Mouse (Mus musculus) heart, embryonic 14.5 days (tissue): ENCODE results near the gene Rab25. TPM values are rescaled to one million over a fixed set of nuclear protein-coding genes. Genes with fewer than 3 reads are reported as not detected.

Source experiments
- ATAC-seq: fragments of 200-750 bp; cut with Nextera tagmentation; 2 replicates; pipeline ENCODE4 v1.8.0; 2017; ENCODE audit warnings: low read depth, moderate TSS enrichment; ENCODE audit not compliant: insufficient number of reproducible peaks, insufficient read depth, low FRiP score
- H3K27ac ChIP-seq, 2 experiments: fragments of 200-500 bp in 1 of 2; fragments of 300-500 bp in 1 of 2; sonication (generic) in 1 of 2; replicated peaks in 1 of 2; 2 replicates each; pipeline ENCODE4 v1.5.1; 2012 to 2014; ENCODE audit warnings: low read depth in 2 of 2, low read length in 2 of 2, control low read depth in 1 of 2, mild to moderate bottlenecking in 1 of 2, mixed read lengths in 1 of 2; ENCODE audit not compliant: control insufficient read depth in 1 of 2, insufficient read depth in 1 of 2
- H3K27me3 ChIP-seq: fragments of 300-500 bp; sonication (generic); 2 replicates; pipeline ENCODE4 v1.6.1; 2014; ENCODE audit warnings: mild to moderate bottlenecking, low read length, control low read depth; ENCODE audit not compliant: control insufficient read depth, insufficient read depth
- H3K36me3 ChIP-seq: fragments of 300-500 bp; sonication (generic); 2 replicates; pipeline ENCODE4 v1.6.1; 2014; ENCODE audit warnings: mild to moderate bottlenecking, control low read depth, low read length, mixed read lengths; ENCODE audit not compliant: control insufficient read depth, insufficient read depth
- H3K4me1 ChIP-seq, 2 experiments: fragments of 200-500 bp in 1 of 2; fragments of 300-500 bp in 1 of 2; sonication (generic) in 1 of 2; 2 replicates each; pipeline ENCODE4 v1.6.1; 2012 to 2014; ENCODE audit warnings: low read length in 2 of 2, control low read depth in 1 of 2, mixed read lengths in 1 of 2; ENCODE audit not compliant: control insufficient read depth in 2 of 2, insufficient read depth in 2 of 2
- H3K4me2 ChIP-seq: fragments of 300-500 bp; sonication (generic); 2 replicates; pipeline ENCODE4 v1.6.1; 2014; ENCODE audit warnings: mild to moderate bottlenecking, low read length
- H3K4me3 ChIP-seq, 2 experiments: fragments of 200-500 bp in 1 of 2; fragments of 300-500 bp in 1 of 2; sonication (generic) in 1 of 2; 2 replicates each; pipeline ENCODE4 v1.5.1; 2012 to 2014; ENCODE audit warnings: low read length in 2 of 2, mild to moderate bottlenecking in 2 of 2, control low read depth in 1 of 2, low read depth in 1 of 2, moderate library complexity in 1 of 2; ENCODE audit not compliant: control insufficient read depth in 1 of 2, insufficient read depth in 1 of 2
- H3K9ac ChIP-seq: fragments of 300-500 bp; sonication (generic); 2 replicates; pipeline ENCODE4 v1.6.1; 2014; ENCODE audit warnings: mild to moderate bottlenecking, low read length
- H3K9me3 ChIP-seq: fragments of 300-500 bp; sonication (generic); 2 replicates; pipeline ENCODE4 v1.6.1; 2016; ENCODE audit warnings: low read length, control low read depth; ENCODE audit not compliant: control insufficient read depth
- WGBS: fragments of 180-500 bp; shearing (Covaris S2); extraction: QIAGEN DNeasy Blood & Tissue Kit; methylation state at CpG from one replicate; pipeline ENCODE4 v1.1.7; 2014; 5-methylcytosine and 5-hydroxymethylcytosine counted together
- polyA plus RNA-seq: library from polyadenylated mRNA; unstranded; fragments of >200 nt; fragmentation: Nextera tagmentation; extraction: Ambion mirVana; gene quantifications from 2 replicates; pipeline ENCODE4 v1.2.1, GENCODE M21; 2014

The Rab25 gene
- polyA plus RNA-seq, 1 experiment from 2014 or later = 0.30 TPM

- Histone ChIP-seq H3K9ac (no peak overlapping the region), H3K4me2 (no peak overlapping the region), H3K4me1 (peaks cover 0 to 1% of the 10 kb centered on the region in 2 experiments; a peak in 1 of 4 replicates), H3K36me3 (peaks cover 5% of the 10 kb centered on the region; the same call in 1 of the 2 replicates), H3K27ac (no peak overlapping the region), H3K27me3 (no peaks in the 10 kb centered on the region), H3K9me3 (no peaks in the 10 kb centered on the region), H3K4me3 (no peak overlapping the region)
- no peak for ATAC-seq
- WGBS = 63% methylated on average over 20 of the region's 20 CpGs
These were observed 3.0 kb downstream of the Rab25 start for GRCm38 (mm10) chr3:88544955-88545591.

DNA sequence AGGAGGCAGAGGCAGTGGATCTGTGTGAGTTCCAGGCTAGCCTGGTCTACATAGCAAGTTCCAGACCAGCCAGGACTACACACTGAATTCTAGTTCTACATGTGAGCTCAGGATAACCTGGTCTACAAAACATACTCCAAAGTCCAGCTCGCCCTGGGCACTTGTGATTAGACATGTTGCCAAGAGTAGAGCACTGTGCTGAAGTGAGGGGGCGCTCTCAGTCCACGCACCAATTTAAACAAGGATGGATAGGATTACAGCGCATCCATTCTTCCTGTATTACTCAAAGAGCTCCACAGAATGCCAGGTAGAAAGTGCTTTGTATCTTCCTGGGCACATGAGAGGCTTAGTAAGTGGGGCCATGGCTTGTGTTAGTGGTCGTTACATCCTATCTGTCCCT is 3.6 kb downstream of the Rab25 start:
- Histone ChIP-seq H3K27me3 (no peaks in the 10 kb centered on the region), H3K4me1 (peaks cover 0 to 5% of the 10 kb centered on the region in 2 experiments; a peak in 3 of 4 replicates), H3K27ac (no peak overlapping the region), H3K9ac (no peak overlapping the region), H3K9me3 (no peaks in the 10 kb centered on the region), H3K36me3 (peaks cover 9% of the 10 kb centered on the region; the same call in 1 of the 2 replicates), H3K4me2 (no peak overlapping the region), H3K4me3 (no peak overlapping the region)
- 38% methylated on average over 5 of the region's 5 CpGs for WGBS
- no peak for ATAC-seq

DNA sequence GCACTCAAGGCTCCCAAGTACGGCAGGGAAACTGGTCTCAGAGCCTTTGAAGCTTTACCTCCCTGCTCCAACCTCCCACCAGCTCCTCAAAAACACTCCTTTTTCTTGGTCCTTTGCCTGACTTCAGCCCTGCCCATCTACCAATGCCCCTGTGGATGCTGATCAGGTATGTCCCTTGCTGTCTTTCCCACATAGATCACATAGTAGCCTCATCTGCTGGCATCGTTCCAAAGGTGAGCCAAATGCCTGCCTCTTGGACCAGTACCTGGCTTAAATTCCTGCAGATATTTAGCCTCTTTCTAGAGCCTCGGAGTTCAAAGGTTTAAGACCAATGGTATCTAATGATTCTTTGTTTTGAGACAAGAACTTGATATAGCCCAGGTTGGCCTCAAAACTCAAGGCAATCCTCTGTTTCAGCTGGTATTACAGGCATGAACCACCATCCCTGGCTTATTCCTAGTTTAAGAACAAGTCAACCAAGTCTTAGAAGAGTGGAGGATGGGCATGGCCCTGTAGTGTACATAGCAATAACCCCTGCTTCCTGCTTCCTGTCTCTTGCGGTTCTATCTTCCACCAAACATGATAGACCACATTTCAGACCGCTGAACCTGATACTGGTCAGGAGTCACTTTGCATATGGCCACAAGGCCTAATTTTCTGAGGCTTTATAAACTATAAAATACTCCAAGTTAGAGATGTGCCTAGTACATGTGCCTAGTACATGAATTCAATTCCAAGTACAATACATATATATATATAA is 4.3 kb downstream of the Rab25 start:
- no peak overlapping the region for H3K27ac ChIP-seq
- peaks cover 10% of the 10 kb centered on the region for H3K36me3 ChIP-seq
- H3K27me3 ChIP-seq = no peaks in the 10 kb centered on the region
- no peak overlapping the region for H3K4me3 ChIP-seq
- no peak for ATAC-seq
- WGBS = 61% methylated on average over 5 of the region's 5 CpGs
- H3K9me3 ChIP-seq = no peaks in the 10 kb centered on the region
- H3K9ac ChIP-seq = no peak overlapping the region
- no peak overlapping the region for H3K4me2 ChIP-seq
- H3K4me1 ChIP-seq = peaks cover 0 to 9% of the 10 kb centered on the region in 2 experiments; a peak in 3 of 4 replicates

DNA sequence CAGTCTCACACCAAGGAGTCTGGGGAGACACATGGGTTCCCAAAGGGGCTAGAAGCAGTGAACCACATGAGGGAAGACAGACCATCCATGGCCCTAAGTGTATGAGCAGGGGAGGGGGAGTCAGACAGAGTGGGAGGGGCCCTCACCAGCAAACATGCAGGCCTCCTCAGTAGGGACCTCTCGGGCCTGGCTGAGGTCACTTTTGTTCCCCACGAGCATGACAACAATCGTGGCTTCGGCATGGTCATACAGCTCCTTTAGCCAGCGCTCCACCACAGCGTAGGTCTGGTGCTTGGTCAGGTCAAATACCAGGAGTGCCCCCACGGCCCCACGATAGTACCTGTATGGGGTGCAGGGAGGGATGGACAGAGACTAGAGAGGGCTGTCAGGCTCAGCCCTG is 4.9 kb downstream of the Rab25 start:
- peaks cover 17% of the 10 kb centered on the region for H3K36me3 ChIP-seq
- H3K9me3 ChIP-seq = no peaks in the 10 kb centered on the region
- no peak for ATAC-seq
- peaks cover 0 to 15% of the 10 kb centered on the region in 2 experiments; a peak in 3 of 4 replicates for H3K4me1 ChIP-seq
- H3K27ac ChIP-seq = no peak overlapping the region
- 82% methylated on average over 6 of the region's 8 CpGs for WGBS
- H3K9ac ChIP-seq = no peak overlapping the region
- no peak overlapping the region for H3K4me3 ChIP-seq
- no peak overlapping the region for H3K4me2 ChIP-seq
- no peaks in the 10 kb centered on the region for H3K27me3 ChIP-seq

- Histone ChIP-seq H3K4me1 (peaks cover 0 to 21% of the 10 kb centered on the region in 2 experiments; a peak in 3 of 4 replicates), H3K36me3 (peaks cover 24% of the 10 kb centered on the region), H3K27ac (no peak overlapping the region), H3K9ac (no peak overlapping the region), H3K4me3 (no peak overlapping the region), H3K27me3 (no peaks in the 10 kb centered on the region), H3K9me3 (no peaks in the 10 kb centered on the region), H3K4me2 (no peak overlapping the region)
- no peak for ATAC-seq
- 67% methylated on average over 4 of the region's 4 CpGs for WGBS
These were observed 5.6 kb downstream of the Rab25 start for GRCm38 (mm10) chr3:88542486-88542885.

DNA sequence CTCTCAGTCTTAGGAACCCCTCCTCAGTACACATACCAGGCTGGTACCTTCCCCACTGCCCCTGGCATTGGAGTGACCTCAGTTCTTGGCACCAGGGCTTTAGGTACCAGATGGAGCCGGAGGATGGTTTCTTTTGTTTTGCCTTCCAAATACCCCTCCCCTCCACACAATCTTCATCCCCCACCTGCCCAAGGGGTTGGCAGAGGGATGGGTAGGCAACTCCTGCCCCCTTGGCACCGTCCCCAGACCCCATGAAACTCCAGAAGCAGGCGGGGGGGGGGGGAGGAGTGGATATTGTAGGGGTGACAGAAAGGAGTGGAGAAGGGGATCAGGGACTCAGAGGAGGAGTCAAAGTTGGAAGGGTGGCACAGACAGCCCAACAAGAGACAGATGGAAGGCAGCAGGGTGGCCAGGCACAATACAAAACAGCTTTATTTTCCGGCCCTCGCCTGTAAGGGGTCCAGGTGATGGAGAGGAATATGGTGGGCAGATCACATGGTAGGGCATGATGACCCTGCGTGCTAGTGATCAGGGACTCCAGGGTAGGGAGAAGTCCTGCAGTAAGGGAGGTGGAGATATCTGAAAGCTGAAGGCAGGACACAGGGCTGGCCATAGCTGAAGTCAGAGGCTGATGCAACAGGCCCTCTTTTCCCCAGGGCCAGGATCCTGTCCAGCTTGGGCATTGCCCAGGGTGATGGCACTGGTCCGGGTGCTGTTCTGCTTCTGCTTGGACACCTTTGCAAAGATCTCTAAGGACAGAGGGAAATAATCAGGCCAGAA is 6.3 kb downstream of the Rab25 start:
- Histone ChIP-seq H3K4me2 (no peak overlapping the region), H3K27me3 (no peaks in the 10 kb centered on the region), H3K4me1 (peaks cover 3 to 25% of the 10 kb centered on the region in 2 experiments), H3K9me3 (no peaks in the 10 kb centered on the region), H3K9ac (no peak overlapping the region), H3K27ac (no peak overlapping the region), H3K4me3 (no peak overlapping the region), H3K36me3 (peaks cover 30% of the 10 kb centered on the region)
- ATAC-seq = no peak
- WGBS = 67% methylated on average over 6 of the region's 7 CpGs

DNA sequence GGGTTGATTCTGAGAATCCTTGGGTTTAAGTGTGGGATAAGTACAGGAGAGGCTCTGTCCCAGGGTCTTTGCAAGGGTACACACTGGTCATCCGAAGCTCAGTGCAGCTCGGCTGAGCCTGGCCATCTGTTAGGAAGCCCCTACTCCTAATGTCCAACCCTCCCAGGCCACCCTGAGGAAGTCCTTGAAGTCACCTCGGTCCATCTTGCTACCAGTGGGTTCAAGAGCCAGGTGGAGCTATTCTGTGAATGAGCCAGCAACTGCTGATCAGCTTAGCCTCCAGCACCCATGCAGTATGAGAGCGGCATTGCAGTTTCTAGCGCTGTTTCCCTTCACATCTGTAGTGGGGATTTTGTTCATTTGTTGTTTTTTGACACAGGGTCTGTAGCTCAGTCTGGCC is 8.0 kb downstream of the Rab25 start:
- Histone ChIP-seq H3K27ac (0 out of 4 replicates have a peak overlapping the region, but pooled peaks of 1 of the 2 experiments have one; percentile 19), H3K4me2 (no peak overlapping the region), H3K4me1 (peaks cover 18 to 43% of the 10 kb centered on the region in 2 experiments), H3K4me3 (no peak overlapping the region), H3K9ac (no peak overlapping the region; the same call in 1 of the 2 replicates), H3K9me3 (no peaks in the 10 kb centered on the region), H3K36me3 (peaks cover 41% of the 10 kb centered on the region), H3K27me3 (no peaks in the 10 kb centered on the region)
- 56% methylated on average over 5 of the region's 5 CpGs for WGBS
- ATAC-seq = no peak
